Mouse (Mus musculus) kidney, adult 9 months (tissue): ENCODE measurements around the gene Rbfox1.

Experiments
- DNase-seq: peaks from one replicate; pipeline ENCODE4 v3.0.0; 2022

The Rbfox1 gene

GRCm38 (mm10) chr16:7292985-7293805 is 1408.0 kb downstream of the Rbfox1 start:
- DNase-seq = no peak

GRCm38 (mm10) chr16:7302416-7302815 is 1417.3 kb downstream of the Rbfox1 start:
- no peak for DNase-seq

- DNase-seq = no peak
Observed at GRCm38 (mm10) chr16:7329196-7329595, 1444.0 kb downstream of the Rbfox1 start.

GRCm38 (mm10) chr16:7341186-7341585 is 1456.0 kb downstream of the Rbfox1 start:
- no peak for DNase-seq

DNA sequence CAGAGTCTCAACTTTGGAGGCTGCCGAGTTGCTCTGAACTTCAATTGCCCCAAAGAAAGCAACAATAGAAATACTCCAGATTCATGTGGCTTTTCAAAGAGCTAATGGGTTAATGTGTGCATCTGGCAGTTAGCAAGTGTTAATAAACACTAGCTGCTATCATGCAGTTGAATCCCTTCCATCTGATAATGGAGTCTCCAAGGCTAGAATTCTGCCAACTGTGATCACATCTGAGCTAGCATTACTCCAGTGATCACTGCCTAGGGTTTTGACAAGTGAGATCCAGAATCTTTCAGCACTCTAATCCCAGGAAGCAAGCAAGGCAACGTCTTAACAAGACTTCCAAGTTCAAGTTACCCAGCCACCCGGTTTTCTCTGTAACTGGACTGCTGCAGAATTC is 1460.1 kb downstream of the Rbfox1 start:
- no peak for DNase-seq

DNA sequence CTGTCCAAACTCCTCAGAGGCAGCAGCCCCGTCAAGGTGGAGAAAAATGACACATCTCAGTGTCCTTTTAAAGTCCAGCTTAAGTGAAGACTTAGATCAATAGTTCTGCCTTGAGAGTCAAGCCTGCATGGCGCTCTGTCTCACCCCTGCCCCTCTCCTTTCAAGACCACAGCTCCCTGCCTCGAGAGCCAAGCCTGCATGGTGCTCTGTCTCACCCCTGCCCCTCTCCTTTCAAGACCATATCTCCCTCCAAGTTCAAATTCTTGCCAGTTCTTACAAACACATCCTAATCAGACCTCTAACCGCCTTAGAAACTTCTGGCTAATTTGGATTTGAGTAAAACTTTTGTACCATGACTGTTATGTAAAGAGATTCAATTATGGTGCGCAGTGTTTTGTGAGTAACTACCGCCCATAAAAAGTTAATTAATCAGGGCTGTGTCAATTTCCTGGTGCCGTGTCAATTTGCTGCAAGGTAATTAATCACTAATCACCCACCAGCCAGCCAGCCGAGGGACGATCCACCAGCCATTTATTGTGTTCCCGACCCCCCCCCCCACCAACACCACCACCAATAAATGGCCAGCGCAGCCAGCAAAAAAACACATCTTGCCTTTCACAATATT is 1461.0 kb downstream of the Rbfox1 start:
- no peak for DNase-seq

DNA sequence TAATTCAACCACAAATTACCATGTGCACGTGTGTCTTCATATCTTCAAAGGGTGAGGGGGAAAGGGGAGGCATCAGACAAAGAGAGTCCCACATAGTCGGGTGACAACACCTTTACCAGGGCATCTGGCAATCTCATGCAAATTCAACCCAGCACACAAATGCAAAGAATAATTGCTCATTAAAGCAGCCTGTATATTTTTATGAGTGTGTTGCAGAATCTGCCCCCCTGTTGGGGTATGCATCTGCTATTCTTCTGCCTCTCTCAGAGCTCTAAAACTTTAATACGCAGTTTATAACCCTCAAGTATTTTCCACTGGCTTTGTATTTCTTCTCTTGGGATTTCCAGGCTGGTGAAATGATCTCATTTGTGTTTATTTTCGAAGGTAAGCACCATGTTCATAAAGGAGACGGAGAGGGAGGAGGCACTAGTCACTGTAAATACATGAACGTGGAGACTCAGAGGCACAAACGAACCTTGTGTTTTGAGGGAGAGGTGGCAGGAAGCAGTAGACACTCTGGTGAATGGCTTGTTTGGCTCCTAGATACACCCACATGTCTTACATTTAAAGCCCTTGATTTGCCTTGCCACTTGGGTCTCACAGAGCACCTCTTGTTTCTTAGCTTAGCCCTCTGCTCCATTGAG is 1462.5 kb downstream of the Rbfox1 start:
- no peak for DNase-seq

DNA sequence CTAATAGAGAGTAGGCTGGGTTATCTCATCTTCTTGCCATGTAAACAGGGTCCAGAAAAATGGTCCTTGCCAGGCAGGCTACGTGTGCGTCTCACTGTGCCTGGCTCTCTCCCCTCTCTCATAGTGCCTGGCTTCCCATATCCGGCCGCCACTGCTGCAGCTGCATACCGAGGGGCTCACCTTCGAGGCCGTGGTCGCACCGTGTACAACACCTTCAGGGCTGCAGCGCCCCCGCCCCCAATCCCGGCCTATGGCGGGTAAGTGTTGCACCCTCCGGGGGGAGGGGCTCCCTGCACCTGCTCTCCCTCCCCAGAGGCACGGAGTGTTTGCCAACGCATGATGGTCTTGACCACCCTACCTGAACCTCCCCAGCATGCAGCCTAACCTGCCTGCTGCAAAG is 1467.7 kb downstream of the Rbfox1 start:
- no peak for DNase-seq

DNA sequence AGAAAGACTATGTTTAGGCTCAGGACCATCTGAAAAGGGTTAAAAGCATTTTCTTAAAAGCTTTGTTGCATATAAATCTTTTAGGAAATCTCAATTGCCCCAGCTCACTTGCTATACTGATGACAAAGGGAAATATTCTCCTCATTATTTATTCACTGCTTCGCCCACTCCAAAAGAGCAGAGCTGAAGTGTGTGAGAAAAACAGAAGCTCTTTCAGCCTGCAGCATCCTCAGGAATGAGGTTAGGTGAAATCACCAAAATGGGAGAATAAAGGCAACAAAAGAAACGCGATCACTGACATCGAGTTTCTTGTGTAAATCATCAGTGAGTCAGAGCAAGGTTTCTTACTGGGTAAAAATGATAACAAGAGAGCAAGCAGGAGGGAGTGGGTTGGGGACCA is 1469.0 kb downstream of the Rbfox1 start:
- no peak for DNase-seq

DNA sequence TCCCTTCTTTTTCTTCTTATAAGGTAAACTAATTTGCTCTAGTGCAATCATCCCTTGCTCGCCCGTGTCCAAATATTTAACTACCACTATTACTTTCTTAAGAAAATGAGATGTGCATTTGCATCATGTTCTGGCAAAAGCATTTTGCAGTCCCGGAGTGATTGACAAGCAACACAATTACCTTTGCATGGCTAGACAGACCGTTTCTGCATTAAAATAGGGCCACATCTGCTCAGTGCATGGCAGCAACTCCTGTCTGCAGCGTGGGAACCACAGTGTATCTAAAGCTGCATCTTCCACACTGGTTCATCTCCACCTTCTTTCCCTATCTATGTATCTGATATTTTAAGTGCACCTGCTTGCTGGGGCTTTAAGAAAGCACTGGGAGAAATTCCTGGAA is 1473.9 kb downstream of the Rbfox1 start:
- no peak for DNase-seq

DNA sequence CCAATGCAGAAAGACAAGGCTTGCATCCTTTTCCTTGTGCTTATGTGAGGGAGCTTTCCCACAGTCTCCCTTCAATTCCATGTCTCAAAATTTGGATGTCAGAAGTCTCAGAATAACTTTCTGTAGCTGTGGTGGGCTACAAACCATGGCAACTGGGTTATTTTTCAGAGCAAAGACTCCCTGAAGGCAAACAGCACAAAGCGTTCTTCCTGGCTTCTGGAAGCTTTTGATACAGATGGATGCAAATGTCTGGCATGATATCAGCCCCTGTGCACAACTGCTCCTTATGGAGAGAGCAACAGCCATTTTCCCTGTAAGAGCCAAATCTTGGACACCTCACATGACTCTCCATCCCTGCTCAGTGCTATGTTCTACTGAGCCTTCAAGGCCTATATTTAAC is 1475.6 kb downstream of the Rbfox1 start:
- no peak for DNase-seq

- DNase-seq = no peak
Observed at GRCm38 (mm10) chr16:7365878-7366277, 1480.7 kb downstream of the Rbfox1 start.

- DNase-seq = no peak
Observed at GRCm38 (mm10) chr16:7374146-7374545, 1489.0 kb downstream of the Rbfox1 start.

GRCm38 (mm10) chr16:7374674-7375073 is 1489.5 kb downstream of the Rbfox1 start:
- DNase-seq = no peak

DNA sequence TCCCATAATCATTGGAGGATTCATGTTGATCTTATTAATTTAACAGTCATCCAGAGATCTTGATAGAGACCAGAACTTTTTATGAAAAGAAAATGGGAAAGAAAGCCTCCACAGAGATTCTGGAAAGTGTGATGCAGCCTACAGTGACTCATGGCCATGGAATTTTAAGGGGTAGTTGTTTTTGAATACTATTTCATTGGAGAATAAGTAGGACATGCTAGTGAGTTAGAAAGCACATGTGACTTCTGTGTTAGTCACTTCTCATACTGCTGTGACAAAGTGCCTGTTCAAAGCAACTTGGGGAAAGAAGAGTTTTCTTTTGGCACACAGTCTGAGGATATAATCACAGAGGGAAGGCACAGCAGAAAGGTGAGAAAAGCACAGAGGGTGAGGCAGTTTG is 1510.9 kb downstream of the Rbfox1 start:
- DNase-seq = no peak

DNA sequence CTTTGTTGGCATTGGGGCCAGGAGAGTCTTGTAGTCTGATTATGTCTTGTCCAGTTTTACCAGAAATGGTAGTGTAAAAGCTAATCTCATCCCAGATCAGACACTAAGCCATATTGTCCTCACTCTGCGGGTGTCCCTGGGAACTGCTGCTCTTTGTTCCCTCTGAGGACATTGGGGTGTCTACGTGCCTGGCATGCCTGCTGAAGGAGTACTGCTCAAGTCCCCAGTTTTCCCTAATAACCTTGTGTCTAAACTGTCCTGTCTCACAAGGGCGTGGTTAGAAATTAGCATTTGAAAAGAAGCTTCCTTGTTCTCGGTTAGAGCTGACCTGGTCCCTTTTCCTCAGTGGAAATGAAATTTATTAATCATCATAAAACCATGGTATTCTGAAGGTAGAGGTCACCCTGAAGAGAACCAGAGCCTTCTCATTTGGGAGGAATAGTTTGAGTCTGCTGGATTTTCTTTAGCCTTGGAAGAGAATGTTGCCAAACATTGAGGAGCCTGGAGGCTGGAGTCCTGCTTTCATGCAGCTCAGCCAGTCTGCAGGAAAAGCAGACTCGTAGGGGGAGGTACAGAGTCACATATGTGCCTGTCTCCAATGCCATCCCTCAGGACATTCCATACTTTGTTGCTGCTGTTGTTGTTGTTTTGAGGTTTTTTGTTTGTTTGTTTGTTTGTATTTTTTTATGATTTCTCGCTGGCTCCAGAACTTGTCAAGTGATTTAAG is 1519.8 kb downstream of the Rbfox1 start:
- no peak for DNase-seq

DNA sequence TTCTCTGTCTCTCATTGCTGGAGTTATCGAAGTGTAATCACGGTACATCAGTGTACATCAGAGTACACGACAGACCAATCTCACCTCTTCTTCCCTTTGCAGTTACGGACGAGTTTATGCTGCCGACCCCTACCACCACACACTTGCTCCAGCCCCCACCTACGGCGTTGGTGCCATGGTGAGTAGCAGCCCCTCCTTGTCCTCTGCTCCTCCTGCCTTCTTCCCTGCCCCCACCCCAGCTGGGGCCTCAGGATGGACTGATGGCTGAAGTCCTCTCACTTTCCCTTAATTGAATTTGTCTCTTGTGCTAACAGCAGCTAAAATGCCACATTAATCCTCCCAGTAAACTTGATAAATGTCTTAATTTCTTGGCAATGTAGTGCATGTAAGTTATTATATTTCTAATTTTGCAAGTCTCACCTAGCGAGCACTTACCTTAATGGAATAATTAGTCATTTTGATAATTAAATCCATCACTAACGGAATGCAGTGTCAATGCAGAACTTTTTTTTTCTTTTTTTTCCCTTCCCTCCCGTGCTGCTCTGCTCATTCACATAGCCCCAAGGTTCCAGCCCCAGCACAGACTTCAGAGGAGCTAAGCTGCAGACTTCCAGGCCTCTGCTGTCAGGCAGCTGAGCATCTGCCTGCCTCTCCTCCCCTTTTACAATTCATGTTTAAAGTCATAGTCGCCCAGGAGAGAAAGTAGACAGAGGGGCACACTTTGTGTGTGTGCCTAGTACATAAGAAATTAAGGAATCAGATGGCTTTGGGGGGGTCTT is 1522.9 kb downstream of the Rbfox1 start:
- no peak for DNase-seq

DNA sequence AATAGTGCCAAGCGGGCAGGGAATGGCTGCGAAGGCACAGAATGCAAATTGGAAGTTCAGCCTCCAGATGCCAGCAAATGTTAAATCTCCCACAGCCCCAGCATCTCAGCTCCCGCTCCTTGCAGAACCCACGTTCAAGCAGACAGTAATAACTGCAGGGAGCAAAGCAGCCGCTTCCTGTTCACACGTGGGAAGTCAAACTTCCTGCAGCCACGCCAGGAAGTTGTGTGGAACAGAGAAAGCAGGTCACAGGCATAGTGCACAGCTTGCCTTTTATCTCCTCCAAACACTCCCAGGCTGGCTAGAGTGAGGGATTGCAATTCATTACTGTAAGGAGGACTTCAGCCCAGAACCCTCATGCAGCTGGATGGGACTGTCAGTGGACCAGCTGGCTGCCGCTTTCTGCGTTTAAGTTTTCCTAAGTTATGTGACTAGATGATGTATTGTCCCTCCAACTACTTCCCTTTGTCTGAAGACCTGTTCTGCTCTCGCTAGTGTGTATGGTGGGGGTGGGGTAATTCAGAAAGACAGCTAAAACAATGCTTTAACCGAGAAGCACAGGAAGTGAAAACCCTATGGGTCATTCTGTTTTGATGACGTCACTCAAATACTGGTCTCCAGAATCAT is 1534.6 kb downstream of the Rbfox1 start:
- peak; percentile 7 for DNase-seq

DNA sequence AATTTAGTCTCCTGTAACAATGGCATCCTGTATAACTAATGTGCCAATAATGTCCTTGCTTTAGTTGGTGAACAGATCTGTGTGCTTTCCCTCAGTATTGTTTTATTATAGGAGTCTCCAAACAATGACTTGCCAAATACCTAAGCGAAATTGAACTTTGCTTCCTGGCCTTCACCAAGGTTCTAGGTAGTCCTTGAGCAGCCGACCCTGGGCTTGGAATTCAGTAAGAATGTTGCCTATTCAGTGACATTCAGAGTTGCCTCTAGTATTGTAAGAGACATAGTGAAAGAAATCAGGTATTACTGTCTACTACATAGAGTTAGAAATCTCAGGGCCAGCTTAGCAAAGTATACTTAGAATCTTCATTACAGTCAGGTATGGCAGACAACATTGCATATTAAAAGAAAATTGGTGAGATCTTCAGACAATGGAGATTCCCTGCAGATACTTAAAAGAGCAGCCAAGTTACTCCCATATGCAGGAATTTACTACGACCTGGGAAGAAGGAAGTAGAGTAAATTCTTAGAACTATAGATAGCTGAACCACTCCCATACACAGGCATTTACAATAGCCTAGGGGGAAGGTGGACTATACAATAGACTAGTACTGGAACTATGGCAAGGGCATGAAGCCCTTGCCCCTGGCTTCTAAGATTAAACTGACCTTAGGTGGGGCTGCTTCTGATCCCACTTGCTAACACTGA is 1540.4 kb downstream of the Rbfox1 start:
- DNase-seq = no peak

DNA sequence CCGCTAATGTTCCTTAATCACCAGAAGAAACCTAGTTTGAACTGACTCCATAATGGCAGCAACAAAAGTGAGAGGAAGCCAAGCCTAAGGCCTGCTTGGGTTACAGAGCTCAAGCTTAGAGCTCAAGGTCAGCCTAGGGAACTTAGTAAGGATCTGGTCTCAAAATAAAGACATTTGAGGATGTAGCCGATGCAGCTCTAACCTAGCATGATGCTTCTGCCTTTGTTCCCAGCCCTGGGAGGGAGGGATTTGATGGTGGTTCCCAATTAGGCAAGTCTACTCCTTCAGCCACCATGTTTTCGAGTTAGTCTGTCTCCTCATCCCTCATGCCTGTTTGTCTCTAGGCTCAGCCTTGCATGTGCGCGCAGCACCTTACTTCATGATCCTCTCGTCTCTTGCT is 1548.1 kb downstream of the Rbfox1 start:
- no peak for DNase-seq

GRCm38 (mm10) chr16:7446791-7447290 is 1561.7 kb downstream of the Rbfox1 start:
- DNase-seq = peak; percentile 11
